Mouse (Mus musculus) limb, embryonic 14.5 days (tissue): ENCODE data around the gene Spaca5. TPM values are rescaled to one million over a fixed set of nuclear protein-coding genes. Genes with fewer than 3 reads are reported as not detected.

ENCODE experiments used
- ATAC-seq: fragments of 200-750 bp; cut with Nextera tagmentation; 2 replicates; pipeline ENCODE4 v1.8.0; 2017; ENCODE audit warnings: low read depth, moderate number of reproducible peaks, moderate TSS enrichment; ENCODE audit not compliant: low FRiP score
- DNase-seq: peaks from one replicate; pipeline ENCODE4 v3.0.0-alpha.2; 2015; ENCODE audit warnings: low spot score
- H3K27ac ChIP-seq: fragments of 300-500 bp; sonication (generic); replicated peaks from 2 replicates; pipeline ENCODE4 v1.5.1; 2014; ENCODE audit warnings: low read depth, mild to moderate bottlenecking, low read length, moderate library complexity, mixed read lengths
- H3K27me3 ChIP-seq: fragments of 300-500 bp; sonication (generic); 2 replicates; pipeline ENCODE4 v1.6.1; 2014; ENCODE audit warnings: low read length, mixed read lengths; ENCODE audit not compliant: control insufficient read depth, insufficient read depth
- H3K36me3 ChIP-seq: fragments of 300-500 bp; sonication (generic); 2 replicates; pipeline ENCODE4 v1.6.1; 2014; ENCODE audit warnings: mild to moderate bottlenecking, low read length, moderate library complexity, mixed read lengths; ENCODE audit not compliant: control insufficient read depth, insufficient read depth
- H3K4me1 ChIP-seq: fragments of 300-500 bp; sonication (generic); 2 replicates; pipeline ENCODE4 v1.6.1; 2014; ENCODE audit warnings: antibody characterized with exemption, low read length, mixed read lengths; ENCODE audit not compliant: control insufficient read depth, insufficient read depth
- H3K4me2 ChIP-seq: fragments of 300-500 bp; sonication (generic); replicated peaks from 2 replicates; pipeline ENCODE4 v1.6.1; 2014; ENCODE audit warnings: low read depth, mild to moderate bottlenecking, low read length, moderate library complexity; ENCODE audit not compliant: severe bottlenecking
- H3K4me3 ChIP-seq: fragments of 300-500 bp; sonication (generic); replicated peaks from 2 replicates; pipeline ENCODE4 v1.5.1; 2014; ENCODE audit warnings: low read length
- H3K9ac ChIP-seq: fragments of 300-500 bp; sonication (generic); 2 replicates; pipeline ENCODE4 v1.6.1; 2014; ENCODE audit warnings: mild to moderate bottlenecking, low read depth, low read length, moderate library complexity; ENCODE audit not compliant: severe bottlenecking
- H3K9me3 ChIP-seq: fragments of 300-500 bp; sonication (generic); 2 replicates; pipeline ENCODE4 v1.6.1; 2016; ENCODE audit warnings: low read length; ENCODE audit not compliant: control insufficient read depth
- POLR2A ChIP-seq: fragments of 200-500 bp; IDR thresholded peaks from 2 replicates; pipeline ENCODE4 v1.8.0; 2012; ENCODE audit warnings: inconsistent platforms, mild to moderate bottlenecking, moderate library complexity, borderline replicate concordance; ENCODE audit not compliant: insufficient read depth, insufficient read length; ENCODE audit errors: extremely low read depth
- WGBS: fragments of 180-500 bp; shearing (Covaris S2); extraction: QIAGEN DNeasy Blood & Tissue Kit; methylation state at CpG from one replicate; pipeline ENCODE4 v1.1.7; 2014; 5-methylcytosine and 5-hydroxymethylcytosine counted together
- polyA plus RNA-seq, 2 experiments: library from polyadenylated mRNA; depleted of rRNA in 1 of 2; stranded (reverse) in 1 of 2; unstranded in 1 of 2; fragments of >200 nt; fragmentation: Nextera tagmentation in 1 of 2; extraction: Ambion mirVana in 1 of 2; gene quantifications; 2 replicates each; pipeline versions ENCODE4 v1.2.1 to v1.2.3; 2012 to 2014

The Spaca5 gene
- polyA plus RNA-seq (2012; rRNA removed) (not detected in 2 replicates), polyA plus RNA-seq (2014; fragmentation: Nextera tagmentation; extraction: Ambion mirVana) (not detected in 2 replicates)

- no peaks in the 10 kb centered on the region for H3K4me1 ChIP-seq
- H3K9me3 ChIP-seq, result no peaks in the 10 kb centered on the region
- no peaks in the 10 kb centered on the region for H3K36me3 ChIP-seq
- H3K27me3 ChIP-seq, result no peaks in the 10 kb centered on the region
- ATAC-seq (no peak), DNase-seq (no peak)
- TF ChIP-seq POLR2A, result no peak
- no peak within 1 kb of the TSS for H3K27ac ChIP-seq
- H3K4me3 ChIP-seq, result no peak within 1 kb of the TSS
- H3K9ac ChIP-seq, result no peak within 1 kb of the TSS
- H3K4me2 ChIP-seq, result no peak within 1 kb of the TSS
These were observed at the start of gene Spaca5 for GRCm38 (mm10) chrX:21068106-21068505. Gene Spaca5, plus strand, starts transcription at chrX:21068406.

GRCm38 (mm10) chrX:21061460-21061859 lies 6.7 kb upstream of the Spaca5 start:
- peak overlapping the region; percentile 42 for H3K4me2 ChIP-seq
- H3K27me3 ChIP-seq, result no peaks in the 10 kb centered on the region
- TF ChIP-seq POLR2A, result no peak
- no peak; the same call in 1 of the 2 replicates for ATAC-seq
- H3K4me3 ChIP-seq, result peak overlapping the region; percentile 44
- no peaks in the 10 kb centered on the region for H3K36me3 ChIP-seq
- no peaks in the 10 kb centered on the region for H3K9me3 ChIP-seq
- 0 out of 2 replicates have a peak overlapping the region, but pooled peaks have one; percentile 8 for H3K27ac ChIP-seq
- no peaks in the 10 kb centered on the region for H3K4me1 ChIP-seq
- WGBS, result 35% methylated on average over 9 of the region's 9 CpGs
- H3K9ac ChIP-seq, result peak overlapping the region; percentile 59
- DNase-seq, result no peak

GRCm38 (mm10) chrX:21061866-21062543 lies 6.2 kb upstream of the Spaca5 start, which contains the start of gene Zfp182:
Gene Zfp182, minus strand, starts transcription at chrX:21062316.
- Histone ChIP-seq H3K9me3 (no peaks in the 10 kb centered on the region), H3K27me3 (no peaks in the 10 kb centered on the region), H3K4me1 (no peaks in the 10 kb centered on the region), H3K9ac (peak within 1 kb of the TSS; percentile 59), H3K27ac (0 out of 2 replicates have a peak within 1 kb of the TSS, but pooled peaks have one; percentile 8), H3K36me3 (no peaks in the 10 kb centered on the region), H3K4me2 (peak within 1 kb of the TSS; percentile 42), H3K4me3 (peak within 1 kb of the TSS; percentile 44)
- ATAC-seq, result peak; percentile 91
- peak; percentile 80 for DNase-seq
- 24% methylated on average over 25 of the region's 25 CpGs for WGBS
- 0 out of 2 replicates have a peak, but pooled peaks have one; percentile 19 for TF ChIP-seq POLR2A

- TF ChIP-seq POLR2A, result no peak
These were observed 5.7 kb upstream of the Spaca5 start for GRCm38 (mm10) chrX:21062544-21062890.

GRCm38 (mm10) chrX:21088645-21088982 lies 20.4 kb downstream of the Spaca5 start:
- Histone ChIP-seq H3K27ac (no peak overlapping the region), H3K4me1 (no peaks in the 10 kb centered on the region), H3K36me3 (no peaks in the 10 kb centered on the region), H3K4me2 (peak overlapping the region; percentile 49), H3K9ac (peak overlapping the region; percentile 32), H3K27me3 (no peaks in the 10 kb centered on the region), H3K9me3 (no peaks in the 10 kb centered on the region), H3K4me3 (peak overlapping the region; percentile 41)
- no peak for TF ChIP-seq POLR2A
- ATAC-seq (no peak; the same call in 1 of the 2 replicates), DNase-seq (no peak)
- 31% methylated on average over 6 of the region's 6 CpGs for WGBS

More at GRCm38 (mm10) chrX:21062544-21062890, 5.7 kb upstream of the Spaca5 start:
- H3K4me1 ChIP-seq, result no peaks in the 10 kb centered on the region
- H3K4me2 ChIP-seq, result peak overlapping the region; percentile 40; the same call in 1 of the 2 replicates
- ATAC-seq, result no peak
- no peak overlapping the region for H3K27ac ChIP-seq
- no peaks in the 10 kb centered on the region for H3K27me3 ChIP-seq
- H3K9me3 ChIP-seq, result no peaks in the 10 kb centered on the region
- DNase-seq, result no peak
- WGBS, result 62% methylated on average over 3 of the region's 3 CpGs
- H3K4me3 ChIP-seq, result peak overlapping the region; percentile 44; the same call in 1 of the 2 replicates
- no peaks in the 10 kb centered on the region for H3K36me3 ChIP-seq
- no peak overlapping the region for H3K9ac ChIP-seq
